Mouse (Mus musculus) forebrain, embryonic 15.5 days (tissue): Measurements from ENCODE around the gene Zfp655. TPM values are rescaled to one million over a fixed set of nuclear protein-coding genes. Genes with fewer than 3 reads are reported as not detected.
"Not testable (repeated sequence)": the region's sequence is repeated elsewhere in the genome, so short reads cannot be mapped to it uniquely, and the experiment has no call there.

ENCODE experiments used
- ATAC-seq: fragments of 200-750 bp; cut with Nextera tagmentation; replicated peaks from 2 replicates; pipeline ENCODE4 v1.8.0; 2017; ENCODE audit warnings: mild to moderate bottlenecking, moderate TSS enrichment, moderate library complexity
- H3K27ac ChIP-seq: fragments of 300-500 bp; sonication (generic); replicated peaks from 2 replicates; pipeline ENCODE4 v1.5.1; 2015; ENCODE audit warnings: mild to moderate bottlenecking, inconsistent platforms
- H3K27me3 ChIP-seq: fragments of 300-500 bp; sonication (generic); 2 replicates; pipeline ENCODE4 v1.6.1; 2015; ENCODE audit warnings: inconsistent platforms
- H3K36me3 ChIP-seq: fragments of 300-500 bp; sonication (generic); 2 replicates; pipeline ENCODE4 v1.6.1; 2015; ENCODE audit warnings: mild to moderate bottlenecking, inconsistent platforms
- H3K4me1 ChIP-seq: fragments of 300-500 bp; sonication (generic); 2 replicates; pipeline ENCODE4 v1.6.1; 2015; ENCODE audit warnings: inconsistent platforms
- H3K4me2 ChIP-seq: fragments of 300-500 bp; sonication (generic); replicated peaks from 2 replicates; pipeline ENCODE4 v1.6.1; 2015; ENCODE audit warnings: mild to moderate bottlenecking, inconsistent platforms
- H3K4me3 ChIP-seq: fragments of 300-500 bp; sonication (generic); 2 replicates; pipeline ENCODE4 v1.5.1; 2015; ENCODE audit warnings: mild to moderate bottlenecking, inconsistent platforms
- H3K9ac ChIP-seq: fragments of 300-500 bp; sonication (generic); replicated peaks from 2 replicates; pipeline ENCODE4 v1.6.1; 2015; ENCODE audit warnings: mild to moderate bottlenecking, inconsistent platforms
- H3K9me3 ChIP-seq: fragments of 300-500 bp; sonication (generic); 2 replicates; pipeline ENCODE4 v1.6.1; 2016; ENCODE audit warnings: inconsistent platforms
- WGBS: fragments of 180-500 bp; shearing (Covaris S2); methylation state at CpG from one replicate; pipeline ENCODE4 v1.1.7; 2015; ENCODE audit warnings: mixed read lengths; 5-methylcytosine and 5-hydroxymethylcytosine counted together
- polyA plus RNA-seq: library from polyadenylated mRNA; unstranded; fragments of >200 nt; fragmentation: Nextera tagmentation; extraction: Ambion mirVana; gene quantifications from 2 replicates; pipeline ENCODE4 v1.2.1, GENCODE M21; 2015

Gene Zfp655
- polyA plus RNA-seq, 1 experiment from 2014 or later, result 38.8 TPM

GRCm38 (mm10) chr5:145226453-145226852, 5.1 kb upstream of the Zfp655 start:
- WGBS, result 64% methylated on average over 2 of the region's 2 CpGs
- Histone ChIP-seq H3K4me1 (peaks cover 6% of the 10 kb centered on the region), H3K27ac (no peak overlapping the region), H3K4me2 (no peak overlapping the region), H3K9ac (no peak overlapping the region), H3K36me3 (peaks cover 15% of the 10 kb centered on the region), H3K4me3 (no peak overlapping the region), H3K9me3 (no peaks in the 10 kb centered on the region), H3K27me3 (no peaks in the 10 kb centered on the region)
- no peak for ATAC-seq

GRCm38 (mm10) chr5:145229283-145229682, 2.2 kb upstream of the Zfp655 start:
- 82% methylated on average over 6 of the region's 6 CpGs for WGBS
- not testable (repeated sequence) for H3K4me3 ChIP-seq, H3K9me3 ChIP-seq, ATAC-seq, H3K27ac ChIP-seq, H3K4me2 ChIP-seq, H3K27me3 ChIP-seq, H3K9ac ChIP-seq
- peaks cover 23% of the 10 kb centered on the region for H3K4me1 ChIP-seq
- peaks cover 10% of the 10 kb centered on the region for H3K36me3 ChIP-seq

DNA sequence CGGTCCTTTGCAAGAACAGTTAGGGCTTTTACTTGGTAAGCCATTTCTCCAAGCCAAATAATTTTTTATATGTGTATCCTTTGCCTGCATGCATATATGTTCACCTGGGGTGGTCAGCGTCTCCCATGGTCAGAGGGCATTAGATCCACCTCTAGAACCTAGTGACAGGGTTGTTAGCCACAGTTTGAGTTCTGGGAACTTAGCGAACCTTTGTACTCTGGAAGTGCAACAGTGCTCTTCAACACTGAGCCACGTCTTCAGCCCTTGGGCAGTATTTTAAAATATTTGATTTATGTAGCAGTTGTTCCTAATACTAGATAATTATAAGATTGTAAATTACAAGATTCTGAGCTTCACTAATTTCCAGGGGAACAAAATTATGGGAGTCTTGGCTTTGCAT, 874 bp upstream of the Zfp655 start:
- H3K4me2 ChIP-seq, result peak overlapping the region; percentile 64; the same call in 1 of the 2 replicates
- H3K4me3 ChIP-seq, result peak overlapping the region; percentile 95; the same call in 1 of the 2 replicates
- H3K9ac ChIP-seq, result no peak overlapping the region
- H3K27me3 ChIP-seq, result no peaks in the 10 kb centered on the region
- 90% methylated on average over 4 of the region's 4 CpGs for WGBS
- no peaks in the 10 kb centered on the region for H3K9me3 ChIP-seq
- no peak for ATAC-seq
- peak overlapping the region; percentile 90; the same call in 1 of the 2 replicates for H3K27ac ChIP-seq
- peaks cover 24% of the 10 kb centered on the region for H3K36me3 ChIP-seq
- H3K4me1 ChIP-seq, result peaks cover 23% of the 10 kb centered on the region

- Histone ChIP-seq H3K4me3 (peak overlapping the region; percentile 95), H3K4me2 (peak overlapping the region; percentile 64), H3K27ac (peak overlapping the region; percentile 90), H3K4me1 (peaks cover 23% of the 10 kb centered on the region), H3K27me3 (no peaks in the 10 kb centered on the region), H3K36me3 (peaks cover 31% of the 10 kb centered on the region), H3K9ac (peak overlapping the region; percentile 98), H3K9me3 (no peaks in the 10 kb centered on the region)
- ATAC-seq, result no peak; the same call in 1 of the 2 replicates
- under 1% methylated on average over 49 of the region's 49 CpGs for WGBS
Observed at GRCm38 (mm10) chr5:145231893-145232411, 437 bp downstream of the Zfp655 start.

GRCm38 (mm10) chr5:145234636-145235035, 3.1 kb downstream of the Zfp655 start:
- H3K9ac ChIP-seq, result no peak overlapping the region
- no peaks in the 10 kb centered on the region for H3K9me3 ChIP-seq
- no peak overlapping the region for H3K4me2 ChIP-seq
- no peak for ATAC-seq
- peaks cover 52% of the 10 kb centered on the region for H3K36me3 ChIP-seq
- H3K27ac ChIP-seq, result no peak overlapping the region
- H3K27me3 ChIP-seq, result no peaks in the 10 kb centered on the region
- peaks cover 23% of the 10 kb centered on the region for H3K4me1 ChIP-seq
- no peak overlapping the region for H3K4me3 ChIP-seq

- no peak for ATAC-seq
- H3K9me3 ChIP-seq, result no peaks in the 10 kb centered on the region
- H3K4me1 ChIP-seq, result no peaks in the 10 kb centered on the region
- H3K4me2 ChIP-seq, result no peak overlapping the region
- H3K27me3 ChIP-seq, result no peaks in the 10 kb centered on the region
- WGBS, result 96% methylated on average over 3 of the region's 3 CpGs
- no peak overlapping the region for H3K4me3 ChIP-seq
- no peak overlapping the region for H3K27ac ChIP-seq
- H3K9ac ChIP-seq, result no peak overlapping the region
- H3K36me3 ChIP-seq, result peaks cover 46% of the 10 kb centered on the region
Observed at GRCm38 (mm10) chr5:145249520-145249919, 18.0 kb downstream of the Zfp655 start.

GRCm38 (mm10) chr5:145273568-145273967, 42.1 kb downstream of the Zfp655 start:
- not testable (repeated sequence) for ATAC-seq, H3K9me3 ChIP-seq

DNA sequence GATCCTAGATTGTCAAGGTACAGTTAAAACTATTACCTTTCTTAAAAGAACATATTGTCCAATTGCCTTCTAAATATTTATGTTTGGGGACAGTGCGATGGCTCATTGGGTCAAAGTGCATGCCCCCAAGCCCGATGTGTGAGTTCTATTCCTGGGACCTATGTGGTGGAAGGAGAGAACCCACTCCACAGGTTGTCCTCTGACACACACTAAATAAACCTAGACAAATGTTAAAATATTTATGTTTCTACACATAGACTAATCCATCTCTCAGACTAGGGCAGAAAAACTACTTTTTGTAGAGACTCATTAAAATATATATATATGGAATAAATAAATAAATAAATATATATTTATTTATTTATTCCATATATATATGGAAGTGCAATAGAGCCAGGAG, 48.4 kb downstream of the Zfp655 start:
- Histone ChIP-seq H3K4me3 (peak overlapping the region; percentile 92), H3K27me3 (no peaks in the 10 kb centered on the region), H3K4me1 (peaks cover 15% of the 10 kb centered on the region), H3K27ac (no peak overlapping the region), H3K4me2 (no peak overlapping the region), H3K36me3 (peaks cover 21% of the 10 kb centered on the region), H3K9me3 (no peaks in the 10 kb centered on the region), H3K9ac (no peak overlapping the region)
- ATAC-seq, result peak; percentile 36; the same call in 1 of the 2 replicates
- 96% methylated on average over 2 of the region's 2 CpGs for WGBS

More at GRCm38 (mm10) chr5:145273568-145273967, 42.1 kb downstream of the Zfp655 start:
- not testable (repeated sequence) for H3K4me1 ChIP-seq, H3K4me3 ChIP-seq, H3K9ac ChIP-seq, H3K36me3 ChIP-seq, H3K27me3 ChIP-seq, H3K4me2 ChIP-seq, H3K27ac ChIP-seq
- 82% methylated on average over 2 of the region's 2 CpGs for whole genome bisulfite sequencing

GRCm38 (mm10) chr5:145280371-145281143, 49.0 kb downstream of the Zfp655 start, which contains the start of gene Zscan25:
Gene Zscan25 (plus strand): TSS chr5:145280500.
- Histone ChIP-seq H3K36me3 (peaks cover 28% of the 10 kb centered on the region), H3K27me3 (no peaks in the 10 kb centered on the region), H3K27ac (peak within 1 kb of the TSS; percentile 88), H3K9ac (peak within 1 kb of the TSS; percentile 92), H3K9me3 (no peaks in the 10 kb centered on the region), H3K4me1 (peaks cover 15% of the 10 kb centered on the region), H3K4me3 (peak within 1 kb of the TSS; percentile 92), H3K4me2 (peak within 1 kb of the TSS; percentile 62)
- under 1% methylated on average over 50 of the region's 50 CpGs for WGBS
- ATAC-seq, result peak; percentile 98

DNA sequence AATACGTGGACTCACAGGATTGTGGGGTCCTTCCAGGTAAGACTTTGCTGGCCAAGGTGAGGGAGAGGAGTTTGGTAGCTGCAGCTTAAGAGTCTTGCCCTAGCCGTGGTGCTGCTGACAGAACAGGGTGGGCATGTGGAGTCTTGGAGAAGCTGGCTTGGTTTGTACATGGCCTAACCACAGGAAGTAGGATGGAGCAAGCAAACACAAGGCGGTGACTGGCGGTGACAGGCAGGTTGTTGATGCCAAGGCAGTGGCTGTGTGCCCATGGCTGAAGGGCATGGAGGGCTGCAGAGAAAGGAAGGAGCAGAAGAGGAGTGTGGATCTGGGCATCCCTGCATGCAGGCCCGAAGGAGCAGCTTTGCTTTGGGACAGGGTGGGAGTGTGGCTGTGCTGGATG, 56.9 kb downstream of the Zfp655 start:
- H3K4me2 ChIP-seq, result no peak overlapping the region
- WGBS, result 95% methylated on average over 5 of the region's 5 CpGs
- H3K4me3 ChIP-seq, result no peak overlapping the region
- ATAC-seq, result no peak
- no peak overlapping the region for H3K27ac ChIP-seq
- no peaks in the 10 kb centered on the region for H3K9me3 ChIP-seq
- no peaks in the 10 kb centered on the region for H3K4me1 ChIP-seq
- H3K27me3 ChIP-seq, result no peaks in the 10 kb centered on the region
- no peak overlapping the region for H3K9ac ChIP-seq
- peaks cover 92% of the 10 kb centered on the region for H3K36me3 ChIP-seq

DNA sequence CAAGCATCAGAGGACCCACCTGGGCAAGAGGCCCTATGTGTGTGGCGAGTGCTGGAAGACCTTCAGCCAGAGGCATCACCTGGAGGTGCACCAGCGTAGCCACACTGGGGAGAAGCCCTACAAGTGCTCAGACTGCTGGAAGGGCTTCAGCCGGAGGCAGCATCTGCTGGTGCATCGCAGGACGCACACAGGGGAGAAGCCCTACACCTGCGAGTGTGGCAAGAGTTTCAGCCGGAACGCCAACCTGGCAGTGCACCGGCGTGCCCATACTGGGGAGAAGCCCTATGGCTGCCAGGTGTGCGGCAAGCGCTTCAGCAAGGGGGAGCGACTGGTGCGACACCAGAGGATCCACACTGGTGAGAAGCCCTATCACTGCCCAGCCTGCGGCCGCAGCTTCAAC, 59.2 kb downstream of the Zfp655 start:
- Histone ChIP-seq H3K9ac (no peak overlapping the region), H3K4me2 (no peak overlapping the region), H3K4me3 (no peak overlapping the region), H3K27me3 (no peaks in the 10 kb centered on the region), H3K36me3 (peaks cover 82% of the 10 kb centered on the region), H3K4me1 (no peaks in the 10 kb centered on the region), H3K27ac (no peak overlapping the region), H3K9me3 (no peaks in the 10 kb centered on the region)
- ATAC-seq, result no peak
- WGBS, result 98% methylated on average over 16 of the region's 16 CpGs

DNA sequence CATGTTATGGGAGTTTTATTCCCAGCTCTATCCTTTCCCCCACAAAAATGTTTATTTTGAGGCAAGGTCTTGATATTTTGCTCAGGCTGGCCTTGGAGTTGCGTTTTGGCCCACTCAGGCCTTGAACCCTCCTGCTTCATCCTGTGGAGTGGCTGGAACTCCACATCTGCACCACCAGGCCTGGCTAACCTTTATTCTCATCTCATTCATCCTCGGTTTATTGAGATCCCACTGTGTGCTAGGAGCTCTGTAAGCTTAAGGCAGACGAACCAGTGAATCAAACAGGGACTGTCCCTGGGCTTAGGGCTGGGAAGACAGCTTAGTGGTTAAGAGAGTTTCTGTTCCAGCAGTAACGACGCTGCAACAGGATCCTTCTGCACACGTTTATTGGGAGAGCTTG, 60.9 kb downstream of the Zfp655 start:
- Histone ChIP-seq H3K27me3 (no peaks in the 10 kb centered on the region), H3K4me3 (no peak overlapping the region), H3K9me3 (no peaks in the 10 kb centered on the region), H3K4me1 (no peaks in the 10 kb centered on the region), H3K27ac (no peak overlapping the region), H3K4me2 (no peak overlapping the region), H3K9ac (no peak overlapping the region), H3K36me3 (peaks cover 66% of the 10 kb centered on the region)
- 93% methylated on average over 6 of the region's 6 CpGs for WGBS
- no peak for ATAC-seq
